Mouse (Mus musculus) thymus, adult 2 months (tissue): ENCODE measurements around the gene Ptgds. TPM values are rescaled to one million over a fixed set of nuclear protein-coding genes. Genes with fewer than 3 reads are reported as not detected.

Experiments used
- DNase-seq: peaks from one replicate; pipeline ENCODE4 v3.0.0; 2021
- H3K27ac ChIP-seq: fragments of 200-500 bp; 2 replicates; pipeline ENCODE4 v1.5.1; 2012; ENCODE audit warnings: low read length, control low read depth; ENCODE audit not compliant: control insufficient read depth, insufficient read depth
- H3K27me3 ChIP-seq: fragments of 200-500 bp; 2 replicates; pipeline ENCODE4 v1.6.1; 2012; ENCODE audit warnings: mild to moderate bottlenecking, low read length, moderate library complexity, mixed read lengths; ENCODE audit not compliant: control insufficient read depth, insufficient read depth
- H3K36me3 ChIP-seq: fragments of 200-500 bp; 2 replicates; pipeline ENCODE4 v1.6.1; 2012; ENCODE audit warnings: mild to moderate bottlenecking, low read length, moderate library complexity; ENCODE audit not compliant: control insufficient read depth, insufficient read depth
- H3K4me1 ChIP-seq: fragments of 200-500 bp; replicated peaks from 2 replicates; pipeline ENCODE4 v1.6.1; 2012; ENCODE audit warnings: low read length; ENCODE audit not compliant: control insufficient read depth, insufficient read depth
- H3K4me3 ChIP-seq: fragments of 200-500 bp; 2 replicates; pipeline ENCODE4 v1.5.1; 2012; ENCODE audit warnings: mild to moderate bottlenecking, low read length, control low read depth, moderate library complexity; ENCODE audit not compliant: control insufficient read depth, insufficient read depth
- CTCF ChIP-seq: fragments of 200-500 bp; IDR thresholded peaks from 2 replicates; pipeline ENCODE4 v1.5.1; 2012; ENCODE audit warnings: mild to moderate bottlenecking, control low read depth, low read length, moderate library complexity, borderline replicate concordance; ENCODE audit not compliant: control insufficient read depth, poor library complexity, insufficient read depth; ENCODE audit errors: extremely low read depth
- POLR2A ChIP-seq: fragments of 200-500 bp; IDR thresholded peaks from 2 replicates; pipeline ENCODE4 v1.6.1; 2012; ENCODE audit warnings: mild to moderate bottlenecking, low read length, control low read depth, moderate library complexity; ENCODE audit not compliant: control insufficient read depth, poor library complexity, insufficient read depth; ENCODE audit errors: extremely low read depth
- WGBS: fragments of 180-500 bp; shearing (Covaris S2); methylation state at CpG from one replicate; pipeline ENCODE4 v1.1.7; 2018; 5-methylcytosine and 5-hydroxymethylcytosine counted together
- polyA plus RNA-seq: library from polyadenylated mRNA; depleted of rRNA; stranded (reverse); fragments of >200 nt; gene quantifications from 2 replicates; pipeline ENCODE4 v1.2.3, GENCODE M21; 2012

Ptgds gene
- polyA plus RNA-seq, 1 experiment, result 13.8 TPM

DNA sequence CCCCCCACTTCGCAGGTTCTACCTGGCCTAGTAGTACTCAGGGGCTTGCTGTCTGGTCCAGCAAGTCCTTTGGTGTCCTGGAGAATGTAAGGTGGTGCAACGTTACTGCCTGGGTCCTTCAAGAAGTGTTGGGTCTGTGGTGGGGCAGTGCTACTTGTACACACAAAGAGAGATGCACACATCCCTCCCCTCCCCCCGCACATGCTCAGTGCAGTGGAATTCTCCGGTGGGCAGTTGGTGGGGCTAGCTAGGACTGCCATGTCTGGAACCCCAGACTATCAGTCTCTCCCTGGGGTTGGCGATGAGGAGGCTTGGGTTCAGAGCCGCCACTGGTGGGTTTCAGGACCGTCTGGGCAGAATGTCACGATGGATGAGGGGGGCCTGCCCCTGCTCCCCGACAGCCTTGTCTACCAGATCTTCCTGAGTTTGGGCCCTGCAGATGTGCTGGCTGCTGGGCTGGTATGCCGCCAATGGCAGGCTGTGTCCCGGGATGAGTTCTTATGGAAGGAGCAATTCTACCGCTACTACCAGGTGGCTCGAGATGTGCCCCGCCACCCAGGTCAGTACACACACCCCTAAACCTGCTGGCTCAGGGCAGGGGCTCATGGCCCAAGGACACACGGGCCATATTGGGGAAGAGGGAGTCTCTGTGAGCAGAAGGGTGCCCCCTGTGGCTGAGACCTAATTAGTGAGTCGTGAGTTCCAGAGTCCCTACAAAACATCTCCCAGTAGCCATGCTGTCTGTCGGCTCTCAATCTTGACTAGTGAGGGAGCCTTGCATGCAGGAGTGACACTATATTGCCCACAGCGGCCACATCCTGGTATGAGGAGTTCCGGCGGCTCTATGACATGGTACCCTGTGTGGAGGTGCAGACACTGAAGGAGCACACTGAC, 32.0 kb upstream of the Ptgds start, which contains the start of gene C8g:
Gene C8g, minus strand, starts transcription at position 127 of the 894 bp plus-strand sequence.
- 82% methylated on average over 20 of the region's 20 CpGs for WGBS
- no peak for DNase-seq
- Histone ChIP-seq H3K27ac (peak within 1 kb of the TSS; percentile 25; the same call in 1 of the 2 replicates), H3K36me3 (0 out of 2 replicates have a peak, but pooled peaks cover 3% of the 10 kb centered on the region), H3K4me1 (peaks cover 29% of the 10 kb centered on the region), H3K27me3 (no peaks in the 10 kb centered on the region), H3K4me3 (peak within 1 kb of the TSS; percentile 97)
- TF ChIP-seq POLR2A (no peak), CTCF (0 out of 2 replicates have a peak, but pooled peaks have one; percentile 23)

DNA sequence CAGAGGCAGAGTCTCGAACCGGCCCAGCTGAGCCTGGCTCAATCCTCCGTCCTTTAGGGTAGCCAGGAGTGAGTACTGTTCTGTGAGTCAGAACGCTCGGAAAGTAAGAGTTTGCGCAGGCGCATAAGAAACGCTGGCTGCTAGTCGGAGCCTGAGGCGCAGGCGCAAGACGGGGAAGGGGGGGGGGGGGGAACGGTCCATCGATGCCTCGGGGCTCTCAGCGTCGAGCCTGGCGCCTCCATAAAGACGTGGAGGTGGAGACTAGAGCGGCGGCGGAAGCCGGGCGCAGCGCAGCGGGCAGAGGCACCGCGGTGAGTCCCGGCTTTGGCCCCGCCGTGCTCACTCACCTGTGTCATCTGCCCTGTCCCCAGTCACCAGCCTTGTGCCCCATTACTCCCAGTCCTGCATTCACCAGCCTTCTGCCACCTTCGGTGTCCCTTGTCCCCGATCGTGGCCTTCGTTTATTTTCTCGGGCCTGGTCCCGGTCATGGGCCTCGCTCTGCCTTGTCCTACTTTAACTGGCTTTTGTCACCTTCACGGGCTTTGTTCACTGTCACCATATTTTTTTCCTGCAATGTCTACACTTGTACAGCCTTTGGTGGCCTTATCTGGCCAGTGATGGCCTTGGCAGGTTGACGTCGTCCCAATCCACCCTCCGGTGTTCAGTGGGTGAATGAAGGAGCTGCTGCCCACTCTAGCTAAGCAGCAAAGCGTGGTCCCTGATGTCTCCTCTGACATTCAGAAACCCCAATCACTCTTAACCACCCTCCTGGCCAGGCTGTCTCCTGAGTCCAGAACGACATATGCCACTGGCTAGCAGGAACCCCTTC, 30.9 kb upstream of the Ptgds start, which contains the start of gene Fbxw5:
Gene Fbxw5, plus strand, starts transcription at position 175 of the 830 bp plus-strand sequence.
- DNase-seq, result peak; percentile 75
- TF ChIP-seq CTCF, result no peak
- peak; percentile 58; the same call in 1 of the 2 replicates for TF ChIP-seq POLR2A
- peaks cover 29% of the 10 kb centered on the region for H3K4me1 ChIP-seq
- peak within 1 kb of the TSS; percentile 97 for H3K4me3 ChIP-seq
- H3K27me3 ChIP-seq, result no peaks in the 10 kb centered on the region
- H3K27ac ChIP-seq, result peak within 1 kb of the TSS; percentile 33; the same call in 1 of the 2 replicates
- WGBS, result under 1% methylated on average over 40 of the region's 44 CpGs
- 0 out of 2 replicates have a peak, but pooled peaks cover 3% of the 10 kb centered on the region for H3K36me3 ChIP-seq

DNA sequence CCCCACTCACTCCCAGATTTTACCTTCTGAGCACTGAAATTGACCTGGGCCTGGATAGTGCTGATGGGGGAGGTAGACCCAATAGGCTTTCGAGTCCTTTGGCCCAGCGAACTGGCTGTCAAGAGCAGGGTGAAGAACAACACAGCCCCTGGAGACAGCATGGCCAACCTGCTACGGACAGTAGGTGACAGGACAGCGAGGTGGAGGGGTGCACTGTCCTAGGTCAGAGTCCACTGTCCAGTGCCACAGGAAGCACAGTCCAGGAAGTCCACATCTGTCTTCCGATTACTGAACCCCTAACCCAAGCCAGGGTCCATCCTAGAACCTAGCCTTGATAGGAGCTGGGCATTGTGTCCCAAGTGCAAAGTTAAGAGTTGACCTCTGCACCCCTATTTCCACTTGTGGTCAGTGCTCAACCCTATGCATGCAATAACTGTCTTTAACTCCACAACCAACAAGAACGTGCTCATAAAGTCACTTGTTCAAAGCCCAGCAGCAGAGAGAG, 30.3 kb upstream of the Ptgds start:
- WGBS, result 69% methylated on average over 6 of the region's 6 CpGs
- no peak for DNase-seq
- Histone ChIP-seq H3K27ac (peak overlapping the region; percentile 33; the same call in 1 of the 2 replicates), H3K4me3 (peak overlapping the region; percentile 47), H3K27me3 (no peaks in the 10 kb centered on the region), H3K4me1 (peaks cover 29% of the 10 kb centered on the region), H3K36me3 (0 out of 2 replicates have a peak, but pooled peaks cover 3% of the 10 kb centered on the region)
- no peak for TF ChIP-seq CTCF
- no peak for TF ChIP-seq POLR2A

DNA sequence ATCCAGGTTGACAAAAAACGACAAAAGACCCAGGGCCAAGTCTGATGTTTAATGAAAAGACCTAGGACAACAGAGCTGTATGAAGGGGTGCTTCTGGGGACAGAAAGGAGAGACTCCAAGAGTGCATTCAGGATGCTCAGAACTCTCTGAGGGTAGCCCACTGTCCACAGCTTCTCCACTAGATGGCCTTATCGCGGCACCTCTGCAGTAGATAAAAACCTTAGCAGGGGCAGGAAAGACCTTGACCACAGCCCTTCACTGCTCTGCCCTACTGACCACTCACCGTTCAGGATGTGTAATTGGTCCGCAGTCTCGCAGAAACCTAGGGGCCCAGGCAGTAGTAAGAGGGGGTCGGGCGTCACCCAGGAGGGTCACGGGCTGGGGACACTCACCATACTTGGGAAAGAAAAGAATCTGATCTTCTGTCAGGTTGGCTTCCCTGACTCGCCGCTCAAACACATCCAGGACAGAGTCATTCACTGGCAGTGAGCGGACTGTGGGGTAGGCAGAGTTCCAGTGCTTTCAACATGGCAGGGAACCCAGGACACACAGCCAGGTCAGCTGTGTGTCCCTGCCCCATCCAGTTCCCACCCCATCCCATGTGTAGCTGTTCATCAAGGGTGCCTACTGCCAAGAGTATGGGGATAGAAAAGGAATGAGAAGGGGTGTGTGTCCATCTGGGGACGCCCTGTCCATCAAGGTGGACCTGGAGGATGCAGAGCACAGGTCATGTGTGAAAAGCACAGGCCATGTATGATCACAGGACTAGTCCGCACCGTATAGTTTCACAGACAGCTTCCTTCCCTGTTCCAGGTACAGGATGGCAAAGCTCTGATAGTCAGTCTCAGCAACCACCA, 29.0 kb upstream of the Ptgds start:
- TF ChIP-seq CTCF, result no peak
- H3K27ac ChIP-seq, result no peak overlapping the region
- H3K36me3 ChIP-seq, result no peaks in the 10 kb centered on the region
- DNase-seq, result no peak
- 86% methylated on average over 15 of the region's 15 CpGs for WGBS
- no peaks in the 10 kb centered on the region for H3K27me3 ChIP-seq
- H3K4me1 ChIP-seq, result peaks cover 29% of the 10 kb centered on the region
- no peak overlapping the region for H3K4me3 ChIP-seq

DNA sequence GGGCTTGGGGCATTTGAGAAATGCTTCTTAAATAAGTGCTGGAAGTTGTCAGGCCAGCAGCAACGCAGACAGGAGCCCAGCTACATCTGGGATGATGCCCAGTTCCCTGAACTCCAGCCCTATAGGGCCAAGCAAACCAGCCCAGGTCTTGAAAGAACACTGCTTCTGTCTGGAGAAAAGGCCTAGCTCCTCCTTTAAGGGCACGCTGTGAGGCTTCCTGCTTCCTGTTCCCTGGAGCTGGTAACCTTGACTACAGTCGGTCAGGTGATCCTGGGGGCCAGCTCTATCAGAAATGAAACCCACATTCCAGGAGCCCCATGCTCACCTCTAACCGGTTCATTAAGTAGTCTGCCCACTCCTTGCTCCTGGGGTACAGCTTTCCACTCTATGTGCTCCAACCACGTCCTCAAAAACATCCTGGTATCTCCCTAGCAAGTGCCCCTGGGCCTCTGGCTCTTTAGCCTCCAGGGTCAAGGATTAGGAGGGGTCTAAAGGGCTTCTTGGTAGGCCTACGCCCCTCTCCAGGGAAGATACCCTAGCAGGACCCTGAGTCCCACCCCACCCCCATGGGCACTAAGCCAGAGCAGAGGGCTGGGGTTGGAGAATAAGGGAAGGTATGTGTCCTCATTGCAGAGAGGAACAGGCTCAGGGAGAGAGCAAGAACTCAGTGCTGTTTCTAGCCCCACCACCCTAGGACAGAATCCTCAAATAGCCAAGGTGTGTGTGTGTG, 28.2 kb upstream of the Ptgds start:
- TF ChIP-seq POLR2A (no peak), CTCF (no peak)
- H3K4me1 ChIP-seq, result peaks cover 29% of the 10 kb centered on the region

More for the DNA sequence above, 28.2 kb upstream of the Ptgds start:
- WGBS, result 26% methylated on average over 6 of the region's 6 CpGs
- Histone ChIP-seq H3K4me3 (no peak overlapping the region), H3K36me3 (no peaks in the 10 kb centered on the region), H3K27me3 (no peaks in the 10 kb centered on the region), H3K27ac (0 out of 2 replicates have a peak overlapping the region, but pooled peaks have one; percentile 25)
- no peak for DNase-seq
